In the genomic region with DNA sequence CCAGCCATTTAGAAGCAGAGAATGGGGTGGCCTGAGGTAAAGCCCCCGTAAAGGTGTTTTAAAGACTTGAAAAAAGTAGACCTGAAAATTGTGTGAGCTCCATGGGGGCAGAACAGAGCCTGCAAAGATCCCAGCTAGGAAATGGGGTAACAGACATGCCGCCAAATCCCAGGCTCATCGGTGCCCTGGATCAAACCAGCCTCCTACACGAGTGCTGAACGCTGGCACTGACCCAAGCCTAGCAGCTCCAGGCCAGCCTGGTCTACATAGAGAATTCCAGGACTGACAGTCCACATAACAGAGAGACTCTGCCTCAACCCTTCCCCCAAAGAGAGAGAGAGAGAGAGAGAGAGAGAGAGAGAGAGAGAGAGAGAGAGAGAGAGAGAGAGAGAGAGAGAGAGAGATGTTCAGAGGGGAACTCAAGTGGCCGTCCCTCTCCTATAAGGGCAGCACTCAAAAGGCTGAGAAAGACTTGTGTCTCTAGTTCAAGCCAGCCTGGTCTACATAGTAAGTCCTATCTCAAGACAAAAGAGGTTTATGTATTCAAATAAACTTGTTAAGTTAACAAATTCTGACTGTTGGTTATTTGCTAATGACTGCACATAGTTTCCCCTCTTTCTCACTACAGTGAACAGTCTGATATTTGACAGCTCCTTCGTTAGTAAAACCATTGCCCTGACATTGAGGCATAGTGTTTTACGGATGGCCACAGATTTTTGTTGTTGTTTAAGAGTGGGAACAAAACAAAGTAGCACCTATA, we compare ENCODE assay signal across 8 mouse cellular contexts. TPM values are rescaled to one million over a fixed set of nuclear protein-coding genes. Genes with fewer than 3 reads are reported as not detected.
DNase-seq lines count a peak whose midpoint lies in the region; ATAC-seq and TF ChIP-seq lines count a peak whose summit lies in the region.

No protein-coding gene starts in this region.

- ATAC-seq in kidney, postnatal 0 days (replicated peaks; ENCODE audit: low FRiP score, low read depth) = no peak
- no peak for ATAC-seq in intestine, postnatal 0 days
- ATAC-seq in neural tube, embryonic 13.5 days (ENCODE audit: low read depth) = no peak

- peak overlapping the region; percentile 86 for H3K4me3 ChIP-seq in kidney, postnatal 0 days (replicated peaks; ENCODE audit: low read depth, low read length)
- peak overlapping the region; percentile 91 for H3K4me3 ChIP-seq in embryonic facial prominence, embryonic 10.5 days
- H3K4me3 ChIP-seq in intestine, postnatal 0 days (ENCODE audit: low read depth, low read length) = peak overlapping the region; percentile 78
- peak overlapping the region; percentile 68 for H3K4me3 ChIP-seq in neural tube, embryonic 13.5 days

- no peak for TF ChIP-seq CTCF in kidney, postnatal 0 days (IDR thresholded peaks at IDR 0.05; ENCODE audit: low read depth)
- TF ChIP-seq CTCF in intestine, postnatal 0 days (IDR thresholded peaks at IDR 0.05; ENCODE audit: low read depth) = no peak

- WGBS in kidney, postnatal 0 days = 43% methylated on average over 8 of the region's 8 CpGs
- WGBS in embryonic facial prominence, embryonic 10.5 days = 50% methylated on average over 8 of the region's 8 CpGs
- WGBS in intestine, postnatal 0 days = 50% methylated on average over 8 of the region's 8 CpGs
- WGBS in neural tube, embryonic 13.5 days = 49% methylated on average over 8 of the region's 8 CpGs

- H3K27ac ChIP-seq in kidney, postnatal 0 days = no peak overlapping the region
- H3K27ac ChIP-seq in embryonic facial prominence, embryonic 10.5 days (replicated peaks) = no peak overlapping the region
- H3K27ac ChIP-seq in intestine, postnatal 0 days (ENCODE audit: low read depth, low read length) = no peak overlapping the region
- no peak overlapping the region for H3K27ac ChIP-seq in neural tube, embryonic 13.5 days (replicated peaks)

- H3K9ac ChIP-seq in kidney, postnatal 0 days (ENCODE audit: low read depth, low read length) = no peak overlapping the region
- H3K9ac ChIP-seq in intestine, postnatal 0 days (ENCODE audit: low read depth, low read length) = no peak overlapping the region
- H3K9ac ChIP-seq in neural tube, embryonic 13.5 days = peak overlapping the region; percentile 82

- H3K4me1 ChIP-seq in kidney, postnatal 0 days (replicated peaks; ENCODE audit: insufficient read depth, low read length) = no peaks in the 10 kb centered on the region
- peaks cover 20% of the 10 kb centered on the region for H3K4me1 ChIP-seq in embryonic facial prominence, embryonic 10.5 days
- H3K4me1 ChIP-seq in intestine, postnatal 0 days (replicated peaks; ENCODE audit: control insufficient read depth, insufficient read depth, low read length) = no peaks in the 10 kb centered on the region
- peaks cover 12% of the 10 kb centered on the region for H3K4me1 ChIP-seq in neural tube, embryonic 13.5 days (replicated peaks)

- H3K4me2 ChIP-seq in kidney, postnatal 0 days (ENCODE audit: low read length) = peak overlapping the region; percentile 85
- H3K4me2 ChIP-seq in intestine, postnatal 0 days (replicated peaks; ENCODE audit: low read depth) = peak overlapping the region; percentile 78
- peak overlapping the region; percentile 72 for H3K4me2 ChIP-seq in neural tube, embryonic 13.5 days

- 0 out of 2 replicates have a peak, but pooled peaks cover 3% of the 10 kb centered on the region for H3K36me3 ChIP-seq in kidney, postnatal 0 days (ENCODE audit: insufficient read depth, low read length)
- peaks cover 11% of the 10 kb centered on the region for H3K36me3 ChIP-seq in embryonic facial prominence, embryonic 10.5 days (replicated peaks)
- H3K36me3 ChIP-seq in intestine, postnatal 0 days (ENCODE audit: control insufficient read depth, insufficient read depth) = no peaks in the 10 kb centered on the region
- H3K36me3 ChIP-seq in neural tube, embryonic 13.5 days = 0 out of 2 replicates have a peak, but pooled peaks cover 3% of the 10 kb centered on the region

- DNase-seq in kidney, postnatal 0 days (ENCODE audit: low spot score) = peak; percentile 10
- no peak for DNase-seq in kidney, postnatal 14 days
- no peak for DNase-seq in embryonic facial prominence, embryonic 10.5 days (ENCODE audit: low spot score)
- DNase-seq in embryo, embryonic 9.5 days (ENCODE audit: extremely low spot score) = no peak
- DNase-seq in layer of hippocampus, postnatal 36 days = no peak
- no peak for DNase-seq in layer of hippocampus, adult 9-10 months (ENCODE audit: low spot score)

- H3K27me3 ChIP-seq in kidney, postnatal 0 days (ENCODE audit: insufficient read depth, low read length) = no peaks in the 10 kb centered on the region
- no peaks in the 10 kb centered on the region for H3K27me3 ChIP-seq in embryonic facial prominence, embryonic 10.5 days (replicated peaks; ENCODE audit: low read depth, poor library complexity, severe bottlenecking)
- H3K27me3 ChIP-seq in intestine, postnatal 0 days (replicated peaks; ENCODE audit: control insufficient read depth, insufficient read depth, low read length) = no peaks in the 10 kb centered on the region
- H3K27me3 ChIP-seq in neural tube, embryonic 13.5 days = no peaks in the 10 kb centered on the region

- H3K9me3 ChIP-seq in kidney, postnatal 0 days (replicated peaks; ENCODE audit: low read length) = no peaks in the 10 kb centered on the region
- H3K9me3 ChIP-seq in embryonic facial prominence, embryonic 10.5 days = no peaks in the 10 kb centered on the region
- H3K9me3 ChIP-seq in intestine, postnatal 0 days (ENCODE audit: control insufficient read depth) = no peaks in the 10 kb centered on the region
- H3K9me3 ChIP-seq in neural tube, embryonic 13.5 days = no peaks in the 10 kb centered on the region

RNA-seq across cellular contexts. Expression of gene Pus7, which starts 1.3 kb away (rescaled TPM):
- polyA plus RNA-seq in kidney, postnatal 0 days (2015; fragmentation: Nextera tagmentation; extraction: Ambion mirVana) = 13.8 and 16.3 TPM in 2 replicates
- 42.9 and 45.9 TPM in 2 replicates for polyA plus RNA-seq in embryonic facial prominence, embryonic 10.5 days (2016; fragmentation: Nextera tagmentation; extraction: Ambion mirVana)
- polyA plus RNA-seq in intestine, postnatal 0 days (2015; fragmentation: Nextera tagmentation; extraction: Ambion mirVana) = 5.8 and 6.1 TPM in 2 replicates
- 18.3 and 20.3 TPM in 2 replicates for polyA plus RNA-seq in neural tube, embryonic 13.5 days (2015; fragmentation: Nextera tagmentation; extraction: Ambion mirVana)
- total RNA-seq in layer of hippocampus, postnatal 36 days (2021) = 10 to 100 TPM; 14.9 to 21.1 TPM

RNA-seq across cellular contexts. Expression of gene Rint1, which starts 5.3 kb away (rescaled TPM):
- polyA plus RNA-seq in kidney, postnatal 0 days (2015; fragmentation: Nextera tagmentation; extraction: Ambion mirVana) = 26.8 and 29.5 TPM in 2 replicates
- polyA plus RNA-seq in embryonic facial prominence, embryonic 10.5 days (2016; fragmentation: Nextera tagmentation; extraction: Ambion mirVana) = 36.4 and 36.5 TPM in 2 replicates
- 12.4 and 14.7 TPM in 2 replicates for polyA plus RNA-seq in intestine, postnatal 0 days (2015; fragmentation: Nextera tagmentation; extraction: Ambion mirVana)
- polyA plus RNA-seq in neural tube, embryonic 13.5 days (2015; fragmentation: Nextera tagmentation; extraction: Ambion mirVana) = 33.8 and 37.9 TPM in 2 replicates
- 10 to 100 TPM; 21.8 to 22.7 TPM for total RNA-seq in layer of hippocampus, postnatal 36 days (2021)
